Mouse (Mus musculus) retina, postnatal 7 days (tissue): ENCODE results near the gene Atp13a2.

Experiments used
- DNase-seq: peaks from one replicate; pipeline ENCODE4 v3.0.0-alpha.2; 2012; ENCODE audit warnings: low read depth, low spot score

Gene Atp13a2

GRCm38 (mm10) chr4:140962207-140962909 lies 24.3 kb upstream of the Atp13a2 start:
- no peak for DNase-seq

GRCm38 (mm10) chr4:140962950-140963349 lies 23.7 kb upstream of the Atp13a2 start:
- DNase-seq: no peak

- DNase-seq: no peak
Observed at GRCm38 (mm10) chr4:140963941-140964597, 22.6 kb upstream of the Atp13a2 start.

- peak; percentile 65 for DNase-seq
Observed at GRCm38 (mm10) chr4:140964620-140965019, 22.1 kb upstream of the Atp13a2 start.

- DNase-seq: no peak
Observed at GRCm38 (mm10) chr4:140967386-140968159, 19.1 kb upstream of the Atp13a2 start.

- DNase-seq: no peak
Observed at GRCm38 (mm10) chr4:140971691-140972090, 15.0 kb upstream of the Atp13a2 start.

GRCm38 (mm10) chr4:140974408-140974807 lies 12.3 kb upstream of the Atp13a2 start:
- DNase-seq: no peak

DNA sequence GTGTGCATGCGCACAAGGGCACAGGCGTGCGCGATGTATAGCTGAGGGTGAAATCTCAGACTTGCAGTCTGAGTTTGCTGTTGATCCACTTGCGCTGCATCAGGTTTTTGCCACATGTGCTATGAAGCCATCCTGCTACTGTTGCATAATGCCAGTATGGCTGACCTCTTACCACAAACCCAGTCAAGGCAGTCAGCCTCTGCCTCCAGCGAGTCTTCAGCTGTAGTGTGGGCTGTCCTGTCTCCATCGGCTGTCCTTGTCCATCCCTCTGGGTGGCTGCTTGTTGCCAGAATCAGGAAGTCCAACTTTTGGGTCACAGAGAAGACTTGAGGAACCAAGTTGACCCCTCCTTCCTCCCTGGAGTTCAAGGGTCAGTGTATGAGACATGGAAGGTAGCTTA lies 11.3 kb upstream of the Atp13a2 start:
- DNase-seq: no peak

DNA sequence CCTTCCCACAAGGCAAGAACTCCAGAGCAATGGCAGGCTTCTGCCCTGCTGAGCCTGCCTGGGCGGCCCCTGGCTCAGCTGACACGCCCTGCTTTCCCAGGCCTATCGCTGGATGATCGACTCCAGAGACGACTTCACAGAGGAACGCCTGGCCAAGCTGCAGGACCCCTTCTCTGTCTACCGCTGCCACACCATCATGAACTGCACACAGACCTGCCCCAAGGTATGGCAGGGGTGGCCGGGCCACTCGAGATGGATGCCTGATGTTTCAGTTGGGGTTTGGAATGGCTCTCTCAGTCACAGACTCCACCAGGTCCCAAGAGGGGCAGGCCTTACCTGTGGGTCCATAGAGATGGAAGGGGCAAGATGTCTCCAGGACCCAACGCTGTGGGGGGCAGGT lies 9.4 kb upstream of the Atp13a2 start:
- DNase-seq: no peak

GRCm38 (mm10) chr4:140977886-140978692 lies 8.6 kb upstream of the Atp13a2 start:
- DNase-seq: no peak

GRCm38 (mm10) chr4:140981605-140982004 lies 5.1 kb upstream of the Atp13a2 start:
- no peak for DNase-seq

GRCm38 (mm10) chr4:140982808-140983207 lies 3.9 kb upstream of the Atp13a2 start:
- DNase-seq: no peak

DNA sequence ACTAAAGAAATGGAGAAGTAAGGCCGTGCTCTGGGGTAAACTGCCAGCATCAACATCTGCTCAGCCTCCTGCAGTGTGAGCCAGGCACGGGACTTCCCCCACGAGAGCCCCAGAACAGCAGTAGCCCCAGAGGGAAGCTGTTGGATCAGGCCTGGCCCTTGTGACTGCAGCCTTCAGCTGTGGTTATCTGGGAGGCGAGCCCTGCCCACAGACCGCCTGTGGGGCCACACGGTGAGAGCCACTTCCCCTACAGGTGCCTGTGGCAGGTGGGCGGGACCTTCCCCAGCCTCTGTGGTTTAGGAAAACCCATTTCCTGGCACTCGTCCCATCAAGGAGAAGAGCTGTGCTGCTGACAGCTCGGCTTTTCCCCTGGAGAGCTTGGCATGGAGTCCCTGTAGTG lies 3.2 kb upstream of the Atp13a2 start:
- DNase-seq: no peak

- no peak for DNase-seq
Observed at GRCm38 (mm10) chr4:140984544-140984943, 2.1 kb upstream of the Atp13a2 start.

DNA sequence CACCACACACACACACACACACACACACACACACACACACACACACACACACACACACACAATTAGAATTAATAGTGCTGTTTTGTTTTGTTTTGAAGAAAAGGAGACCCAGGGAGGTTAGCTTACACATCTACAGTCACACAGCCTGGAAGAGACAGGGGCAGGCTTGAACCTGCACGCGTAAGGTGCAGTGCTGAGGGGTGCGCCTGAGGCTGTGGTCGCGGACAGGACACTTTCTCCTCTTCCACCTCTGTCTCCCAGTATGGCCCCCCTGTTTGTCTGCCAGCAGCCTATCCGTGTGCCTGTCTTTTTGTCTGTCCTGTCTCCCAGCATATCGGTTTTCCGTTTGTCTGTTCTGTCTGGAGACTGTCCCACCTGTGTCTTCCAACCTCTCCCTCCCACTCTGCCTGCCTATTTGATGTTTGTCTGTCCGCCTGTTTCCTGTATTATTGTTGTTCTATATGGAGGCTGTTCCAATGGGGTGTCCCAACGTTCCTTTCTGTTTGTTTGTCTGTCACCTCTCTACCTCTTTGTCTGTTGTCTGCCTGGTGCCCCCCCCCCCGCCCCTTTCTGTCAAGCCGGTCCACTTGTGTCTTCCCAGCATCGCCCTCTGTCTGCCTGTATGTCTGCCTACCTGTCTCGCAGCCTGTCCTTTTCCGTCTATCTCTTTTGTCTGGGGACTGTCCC lies 506 bp upstream of the Atp13a2 start:
- DNase-seq: no peak

DNA sequence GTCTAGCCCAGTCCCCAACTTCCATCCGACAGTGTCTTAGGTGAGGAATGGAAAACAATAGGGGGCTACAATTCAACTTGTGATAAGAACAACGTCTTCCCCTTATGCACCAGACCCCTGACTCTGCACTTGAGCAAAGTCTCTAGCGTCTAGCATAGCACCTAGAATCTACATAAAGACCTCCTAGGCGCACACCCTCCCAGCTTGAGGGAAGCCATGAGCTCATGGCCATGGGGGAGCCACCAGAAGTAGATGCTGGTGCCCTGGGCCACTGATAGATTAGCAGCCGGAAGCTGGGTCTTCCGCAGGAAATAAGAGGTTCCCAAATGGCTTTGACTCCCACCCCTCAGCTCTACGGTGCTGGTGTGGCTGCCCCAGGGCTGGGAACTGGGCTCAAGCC lies 803 bp downstream of the Atp13a2 start:
- no peak for DNase-seq

- no peak for DNase-seq
Observed at GRCm38 (mm10) chr4:140988706-140989290, 2.1 kb downstream of the Atp13a2 start.

- no peak for DNase-seq
Observed at GRCm38 (mm10) chr4:140989447-140989846, 2.8 kb downstream of the Atp13a2 start.

GRCm38 (mm10) chr4:140992215-140992614 lies 5.5 kb downstream of the Atp13a2 start:
- no peak for DNase-seq

DNA sequence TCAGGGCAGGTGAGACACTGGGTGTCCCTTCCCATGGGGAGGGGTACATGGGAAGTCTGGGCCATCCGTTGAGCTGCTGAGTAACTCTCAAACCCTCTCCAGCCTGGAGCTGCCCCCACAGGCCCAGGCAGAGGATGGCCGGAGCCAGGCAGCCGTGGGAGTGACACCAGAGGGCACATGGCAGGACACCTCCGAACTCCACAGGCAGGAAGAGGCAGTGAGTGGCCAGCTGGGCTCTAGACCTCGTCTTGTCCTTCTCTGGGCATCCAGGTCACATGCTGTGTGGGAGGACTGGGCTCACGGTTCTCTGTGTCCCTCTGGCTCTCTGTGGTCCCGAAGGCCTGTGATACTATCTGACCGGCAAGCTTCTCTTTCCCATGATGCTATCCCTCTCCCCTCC lies 7.2 kb downstream of the Atp13a2 start:
- DNase-seq: no peak

DNA sequence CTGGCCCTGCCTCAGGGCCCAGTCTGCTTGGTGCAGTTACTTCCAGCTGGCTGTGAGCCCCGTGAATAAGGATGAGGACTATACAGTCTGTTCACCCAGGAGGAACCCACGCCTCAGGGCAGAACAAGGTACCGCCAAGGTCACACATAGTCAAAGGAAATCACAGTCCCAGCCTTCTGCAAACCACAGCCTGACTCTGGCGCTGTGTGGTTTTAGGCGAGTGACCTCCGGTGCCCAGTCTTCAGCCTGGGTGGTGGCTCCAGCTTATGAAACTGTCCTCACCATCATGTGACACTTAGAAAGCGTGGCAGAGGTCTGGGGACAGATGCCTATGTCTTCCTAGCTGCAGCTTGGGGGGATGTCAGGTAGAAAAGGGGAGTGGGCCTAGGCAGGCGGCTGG lies 9.1 kb downstream of the Atp13a2 start:
- no peak for DNase-seq
